Mouse (Mus musculus) midbrain, postnatal 0 days (tissue): ENCODE results near the gene Gm10310. TPM values are rescaled to one million over a fixed set of nuclear protein-coding genes. Genes with fewer than 3 reads are reported as not detected.
"Not testable (repeated sequence)": the region's sequence is repeated elsewhere in the genome, so short reads cannot be mapped to it uniquely, and the experiment has no call there.

Source experiments
- ATAC-seq: fragments of 200-750 bp; cut with Nextera tagmentation; 2 replicates; pipeline ENCODE4 v1.8.0; 2017; ENCODE audit warnings: moderate number of reproducible peaks, mild to moderate bottlenecking, moderate TSS enrichment, moderate library complexity; ENCODE audit not compliant: low FRiP score
- DNase-seq: peaks from one replicate; pipeline ENCODE4 v3.0.0-alpha.2; 2015; ENCODE audit warnings: low spot score
- H3K27ac ChIP-seq: fragments of 300-500 bp; sonication (generic); 2 replicates; pipeline ENCODE4 v1.5.1; 2014; ENCODE audit warnings: low read depth, mild to moderate bottlenecking, low read length, mixed read lengths
- H3K27me3 ChIP-seq: fragments of 300-500 bp; sonication (generic); 2 replicates; pipeline ENCODE4 v1.6.1; 2014; ENCODE audit warnings: low read length, control low read depth, mixed read lengths; ENCODE audit not compliant: insufficient read depth
- H3K36me3 ChIP-seq: fragments of 300-500 bp; sonication (generic); 2 replicates; pipeline ENCODE4 v1.6.1; 2014; ENCODE audit warnings: low read length, control low read depth, mixed read lengths; ENCODE audit not compliant: insufficient read depth
- H3K4me1 ChIP-seq: fragments of 300-500 bp; sonication (generic); 2 replicates; pipeline ENCODE4 v1.6.1; 2014; ENCODE audit warnings: mild to moderate bottlenecking, control low read depth, antibody characterized with exemption, low read length, mixed read lengths; ENCODE audit not compliant: insufficient read depth
- H3K4me2 ChIP-seq: fragments of 300-500 bp; sonication (generic); 2 replicates; pipeline ENCODE4 v1.6.1; 2014; ENCODE audit warnings: low read depth, mild to moderate bottlenecking, low read length, mixed read lengths; ENCODE audit not compliant: poor library complexity, severe bottlenecking
- H3K4me3 ChIP-seq: fragments of 300-500 bp; sonication (generic); 2 replicates; pipeline ENCODE4 v1.5.1; 2014; ENCODE audit warnings: low read depth, mild to moderate bottlenecking, low read length, moderate library complexity
- H3K9ac ChIP-seq: fragments of 300-500 bp; sonication (generic); replicated peaks from 2 replicates; pipeline ENCODE4 v1.6.1; 2014; ENCODE audit warnings: mild to moderate bottlenecking, low read length, moderate library complexity, mixed read lengths; ENCODE audit not compliant: poor library complexity, severe bottlenecking
- H3K9me3 ChIP-seq: fragments of 300-500 bp; sonication (generic); 2 replicates; pipeline ENCODE4 v1.6.1; 2016; ENCODE audit warnings: low read length, control low read depth
- CTCF ChIP-seq: IDR thresholded peaks from 2 replicates; pipeline ENCODE4 v1.5.1; 2016; ENCODE audit warnings: antibody characterized with exemption, mild to moderate bottlenecking
- WGBS: fragments of 180-500 bp; shearing (Covaris S2); extraction: QIAGEN DNeasy Blood & Tissue Kit; methylation state at CpG from one replicate; pipeline ENCODE4 v1.1.7; 2014; 5-methylcytosine and 5-hydroxymethylcytosine counted together
- polyA plus RNA-seq: library from polyadenylated mRNA; unstranded; fragments of >200 nt; fragmentation: Nextera tagmentation; extraction: Ambion mirVana; gene quantifications from 2 replicates; pipeline ENCODE4 v1.2.1, GENCODE M21; 2015
- total RNA-seq: library from RNA; depleted of rRNA; stranded (reverse); fragments of >200 nt; gene quantifications from 2 replicates; pipeline ENCODE4 v1.2.3, GENCODE M21; 2014; rRNA removed

Gm10310 gene
- total and polyA plus RNA-seq, 2 experiments from 2014 or later = not detected

- not testable (repeated sequence) for H3K9me3 ChIP-seq, DNase-seq, H3K36me3 ChIP-seq, H3K27me3 ChIP-seq, H3K4me1 ChIP-seq, H3K4me2 ChIP-seq, H3K27ac ChIP-seq, ATAC-seq, H3K4me3 ChIP-seq, H3K9ac ChIP-seq
- WGBS = 94% methylated on average over 2 of the region's 3 CpGs
Observed at GRCm38 (mm10) chr10:129966232-129966631, 18.6 kb downstream of the Gm10310 start.

GRCm38 (mm10) chr10:129949000-129949399 is 35.9 kb downstream of the Gm10310 start, which contains the start of gene Olfr818:
TSS of gene Olfr818 (minus strand) at chr10:129949100.
- H3K4me1 ChIP-seq = no peaks in the 10 kb centered on the region
- no peak within 1 kb of the TSS for H3K27ac ChIP-seq
- no peak for TF ChIP-seq CTCF
- WGBS = 79% methylated on average over 2 of the region's 2 CpGs
- ATAC-seq = no peak
- H3K36me3 ChIP-seq = no peaks in the 10 kb centered on the region
- no peak within 1 kb of the TSS for H3K9ac ChIP-seq
- H3K27me3 ChIP-seq = no peaks in the 10 kb centered on the region
- no peak for DNase-seq
- no peak within 1 kb of the TSS for H3K4me2 ChIP-seq
- no peaks in the 10 kb centered on the region for H3K9me3 ChIP-seq
- no peak within 1 kb of the TSS for H3K4me3 ChIP-seq

Other genes with a start within 250 kb of the Gm10310 start
- not detected in 2 replicates for gene Olfr806, start 243.1 kb downstream of the Gm10310 start, total RNA-seq
- gene Olfr806, start 243.1 kb downstream of the Gm10310 start, polyA plus RNA-seq = not detected in 2 replicates
- gene Olfr807, start 227.3 kb downstream of the Gm10310 start, total RNA-seq = not detected in 2 replicates
- gene Olfr807, start 227.3 kb downstream of the Gm10310 start, polyA plus RNA-seq = not detected in 2 replicates
- not detected in 2 replicates for gene Olfr808, start 219.6 kb downstream of the Gm10310 start, total RNA-seq
- gene Olfr808, start 219.6 kb downstream of the Gm10310 start, polyA plus RNA-seq = not detected in 2 replicates
- gene Olfr809, start 210.4 kb downstream of the Gm10310 start, total RNA-seq = not detected in 2 replicates
- not detected in 2 replicates for gene Olfr809, start 210.4 kb downstream of the Gm10310 start, polyA plus RNA-seq
- not detected in 2 replicates for gene Olfr810, start 190.1 kb downstream of the Gm10310 start, total RNA-seq
- not detected in 2 replicates for gene Olfr810, start 190.1 kb downstream of the Gm10310 start, polyA plus RNA-seq
- not detected in 2 replicates for gene Olfr811, start 180.7 kb downstream of the Gm10310 start, total RNA-seq
- gene Olfr811, start 180.7 kb downstream of the Gm10310 start, polyA plus RNA-seq = not detected in 2 replicates
- not detected in 2 replicates for gene Olfr812, start 139.0 kb downstream of the Gm10310 start, total RNA-seq
- not detected in 2 replicates for gene Olfr812, start 139.0 kb downstream of the Gm10310 start, polyA plus RNA-seq
- not detected in 2 replicates for gene Olfr813, start 129.7 kb downstream of the Gm10310 start, total RNA-seq
- not detected in 2 replicates for gene Olfr813, start 129.7 kb downstream of the Gm10310 start, polyA plus RNA-seq
- gene Olfr814, start 105.2 kb downstream of the Gm10310 start, total RNA-seq = not detected in 2 replicates
- not detected in 2 replicates for gene Olfr814, start 105.2 kb downstream of the Gm10310 start, polyA plus RNA-seq
- gene Olfr815, start 79.2 kb downstream of the Gm10310 start, total RNA-seq = not detected in 2 replicates
- not detected in 2 replicates for gene Olfr815, start 79.2 kb downstream of the Gm10310 start, polyA plus RNA-seq
- gene Olfr816, start 69.5 kb downstream of the Gm10310 start, total RNA-seq = not detected in 2 replicates
- gene Olfr816, start 69.5 kb downstream of the Gm10310 start, polyA plus RNA-seq = not detected in 2 replicates
- not detected in 2 replicates for gene Olfr818, start 36.0 kb downstream of the Gm10310 start, total RNA-seq
- not detected in 2 replicates for gene Olfr818, start 36.0 kb downstream of the Gm10310 start, polyA plus RNA-seq
- not detected in 2 replicates for gene Olfr819, start 17.8 kb downstream of the Gm10310 start, total RNA-seq
- gene Olfr819, start 17.8 kb downstream of the Gm10310 start, polyA plus RNA-seq = not detected in 2 replicates
- gene Olfr247, start 8.9 kb downstream of the Gm10310 start, total RNA-seq = not detected in 2 replicates
- not detected in 2 replicates for gene Olfr247, start 8.9 kb downstream of the Gm10310 start, polyA plus RNA-seq
- not detected in 2 replicates for gene Olfr820, start 27.6 kb upstream of the Gm10310 start, total RNA-seq
- gene Olfr820, start 27.6 kb upstream of the Gm10310 start, polyA plus RNA-seq = not detected in 2 replicates
- gene Olfr821, start 45.3 kb upstream of the Gm10310 start, total RNA-seq = not detected in 2 replicates
- gene Olfr821, start 45.3 kb upstream of the Gm10310 start, polyA plus RNA-seq = not detected in 2 replicates
- gene Olfr822, start 86.1 kb upstream of the Gm10310 start, total RNA-seq = not detected in 2 replicates
- not detected in 2 replicates for gene Olfr822, start 86.1 kb upstream of the Gm10310 start, polyA plus RNA-seq
- not detected in 2 replicates for gene Olfr823, start 130.3 kb upstream of the Gm10310 start, total RNA-seq
- gene Olfr823, start 130.3 kb upstream of the Gm10310 start, polyA plus RNA-seq = not detected in 2 replicates
- not detected in 2 replicates for gene Olfr824, start 144.9 kb upstream of the Gm10310 start, total RNA-seq
- gene Olfr824, start 144.9 kb upstream of the Gm10310 start, polyA plus RNA-seq = not detected in 2 replicates
- not detected in 2 replicates for gene Olfr825, start 181.7 kb upstream of the Gm10310 start, total RNA-seq
- gene Olfr825, start 181.7 kb upstream of the Gm10310 start, polyA plus RNA-seq = not detected in 2 replicates
- not detected in 2 replicates for gene Olfr826, start 199.1 kb upstream of the Gm10310 start, total RNA-seq
- gene Olfr826, start 199.1 kb upstream of the Gm10310 start, polyA plus RNA-seq = not detected in 2 replicates
- gene Olfr827, start 229.3 kb upstream of the Gm10310 start, total RNA-seq = not detected in 2 replicates
- gene Olfr827, start 229.3 kb upstream of the Gm10310 start, polyA plus RNA-seq = not detected in 2 replicates